Mouse (Mus musculus): ENCODE measurements around the gene Cnga3.

Cnga3 gene

DNA sequence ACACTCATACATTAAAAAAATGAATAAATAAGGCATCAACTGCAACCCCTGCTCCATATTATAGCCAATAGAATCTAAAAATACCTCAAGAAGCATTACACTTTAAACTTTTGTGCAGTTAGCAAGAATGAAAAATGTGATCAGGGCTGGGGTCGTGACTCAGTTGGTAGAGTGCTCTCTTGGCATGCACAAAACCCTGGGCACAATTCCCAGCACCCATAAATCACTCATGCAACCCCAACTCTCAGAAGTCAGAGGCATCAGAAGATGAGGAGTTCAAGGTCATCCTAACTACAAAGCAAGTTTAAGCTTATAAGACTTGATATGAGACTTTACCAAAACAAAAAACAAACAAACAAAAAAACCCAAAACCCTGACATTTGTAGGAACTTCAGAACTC is 73.5 kb downstream of the Cnga3 start:
- DNase-seq (ENCODE audit: low spot score) = no peak

DNA sequence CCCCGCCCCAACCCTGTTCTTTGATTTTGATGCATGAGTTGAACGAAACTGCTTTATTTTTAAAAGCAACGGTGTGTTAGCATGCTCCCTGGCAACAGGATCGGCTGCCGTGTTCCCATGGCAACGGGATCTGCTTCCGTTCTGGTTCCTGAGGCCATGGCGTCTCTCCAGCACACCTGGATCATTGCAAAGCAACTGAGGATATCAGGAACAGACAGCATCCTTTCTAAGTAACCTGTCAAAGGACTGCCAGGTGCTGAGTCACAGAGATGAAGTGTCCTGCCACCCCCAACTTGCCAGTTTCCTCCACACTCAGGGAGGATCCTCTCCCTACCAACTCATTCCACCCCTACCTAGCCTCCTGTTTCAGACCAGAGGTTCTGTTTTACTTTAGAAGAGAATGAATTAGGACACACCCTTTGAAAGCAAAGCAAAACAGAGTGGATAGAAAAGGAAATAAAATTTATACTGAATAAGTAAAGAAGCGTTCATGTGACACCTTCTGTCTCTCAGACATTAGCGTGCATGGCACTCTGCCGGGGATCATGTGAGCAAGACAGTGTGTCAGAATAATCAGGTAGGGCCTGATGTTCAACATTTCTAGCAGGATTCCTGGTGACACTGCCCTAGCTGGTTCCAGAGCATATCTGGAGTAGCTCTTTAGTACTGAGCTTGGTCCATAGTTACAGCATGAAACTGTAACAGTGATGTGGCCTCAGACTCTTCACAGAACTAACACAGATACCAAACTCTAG is 74.1 kb downstream of the Cnga3 start:
- no peak for DNase-seq (ENCODE audit: low spot score)

DNA sequence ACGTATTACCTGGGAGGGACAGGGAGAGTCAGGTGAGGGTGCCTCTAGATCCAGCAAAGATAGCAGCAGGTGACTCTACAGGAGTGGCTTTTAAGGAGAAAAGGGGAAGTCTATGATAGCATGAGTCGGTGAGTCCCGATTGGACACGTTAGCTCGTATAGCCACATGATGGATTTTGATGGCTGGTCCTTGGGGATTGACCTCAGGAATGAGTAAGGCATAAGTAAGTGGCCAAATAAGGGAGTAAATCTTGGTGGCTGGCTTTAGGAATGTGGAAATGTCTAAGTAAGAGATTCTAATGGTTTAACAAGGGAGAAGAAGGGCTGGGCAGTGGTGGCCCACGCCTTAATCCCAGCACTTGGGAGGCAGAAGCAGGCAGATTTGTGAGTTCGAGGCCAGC is 74.7 kb downstream of the Cnga3 start:
- no peak for DNase-seq (ENCODE audit: low spot score)

- DNase-seq (ENCODE audit: low spot score) = no peak
Measured at GRCm38 (mm10) chr1:37296414-37296813, 82.2 kb downstream of the Cnga3 start.

DNA sequence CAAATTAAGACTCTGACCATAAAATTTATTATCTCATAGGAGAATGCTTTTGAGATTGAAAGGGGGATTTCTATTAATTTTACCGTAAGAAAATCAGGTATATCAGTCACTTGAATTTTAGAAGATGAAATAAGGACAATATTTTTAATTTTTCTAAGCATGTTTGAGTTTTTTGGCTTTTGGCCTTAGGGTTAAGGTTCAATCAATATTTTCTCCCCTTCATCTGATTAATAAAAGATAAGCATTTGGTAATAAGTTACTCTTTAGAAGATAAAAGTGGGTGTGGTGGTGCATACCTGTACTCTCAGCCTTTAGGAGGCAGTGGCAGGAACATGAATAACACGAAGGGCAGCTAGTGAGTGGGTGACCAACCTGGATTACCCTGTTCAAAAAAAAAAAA is 84.7 kb downstream of the Cnga3 start:
- DNase-seq (ENCODE audit: low spot score) = no peak

GRCm38 (mm10) chr1:37299540-37300491 is 85.6 kb downstream of the Cnga3 start, which contains the start of gene Inpp4a:
Inpp4a (plus strand) TSS chr1:37299865.
- peak; percentile 94 for DNase-seq (ENCODE audit: low spot score)

DNA sequence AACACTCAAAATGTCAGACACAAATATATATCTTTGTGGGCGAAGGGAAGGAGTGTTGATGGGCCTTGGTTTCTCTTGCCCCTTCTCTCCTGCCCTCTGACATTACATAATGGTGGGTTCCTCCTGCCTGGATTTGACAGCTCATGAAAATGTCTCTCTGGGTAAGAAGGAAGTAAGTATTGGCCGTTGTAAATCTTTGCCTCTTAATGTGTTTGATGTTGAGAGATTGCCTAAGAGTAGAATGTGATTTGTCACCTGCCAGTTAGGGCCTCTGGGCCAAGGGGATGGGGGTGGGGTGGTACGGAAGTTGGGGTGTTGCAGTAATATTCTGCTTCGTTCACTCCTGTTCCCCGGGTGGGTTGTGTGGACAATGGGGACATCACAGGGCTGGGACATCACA is 86.4 kb downstream of the Cnga3 start:
- no peak for DNase-seq (ENCODE audit: low spot score)

GRCm38 (mm10) chr1:37302801-37303200 is 88.6 kb downstream of the Cnga3 start:
- no peak for DNase-seq (ENCODE audit: low spot score)

DNA sequence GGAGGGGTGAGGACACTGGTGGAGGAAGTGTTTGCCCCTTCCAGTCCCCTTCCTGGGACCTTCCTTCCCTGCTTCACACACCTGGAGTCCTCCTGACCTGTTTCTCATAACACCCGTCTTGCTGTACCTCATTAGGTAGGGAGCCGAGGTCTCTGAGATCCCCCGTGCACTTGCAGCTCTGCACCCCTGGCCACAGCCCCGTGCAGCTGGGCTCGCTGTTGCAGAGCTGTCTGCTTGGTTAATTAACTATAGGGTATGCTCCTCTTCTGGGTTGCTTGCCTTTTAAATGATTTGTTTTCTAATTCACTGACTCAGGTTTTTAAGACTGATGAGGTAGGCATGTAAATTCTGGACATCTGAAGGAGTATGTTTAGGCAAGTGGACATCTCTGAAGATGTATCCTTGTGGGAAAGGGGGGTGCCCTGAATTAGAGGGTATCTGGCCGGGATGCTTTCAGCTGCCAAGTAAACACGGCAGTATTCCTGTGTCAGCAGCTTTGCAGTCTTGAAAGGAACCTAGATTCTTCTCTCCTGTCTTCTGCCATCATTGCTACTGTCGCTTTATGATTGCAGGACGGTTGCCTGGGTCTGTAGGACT is 91.6 kb downstream of the Cnga3 start:
- DNase-seq (ENCODE audit: low spot score) = no peak

- DNase-seq (ENCODE audit: low spot score) = no peak
Measured at GRCm38 (mm10) chr1:37307586-37307985, 93.4 kb downstream of the Cnga3 start.

DNA sequence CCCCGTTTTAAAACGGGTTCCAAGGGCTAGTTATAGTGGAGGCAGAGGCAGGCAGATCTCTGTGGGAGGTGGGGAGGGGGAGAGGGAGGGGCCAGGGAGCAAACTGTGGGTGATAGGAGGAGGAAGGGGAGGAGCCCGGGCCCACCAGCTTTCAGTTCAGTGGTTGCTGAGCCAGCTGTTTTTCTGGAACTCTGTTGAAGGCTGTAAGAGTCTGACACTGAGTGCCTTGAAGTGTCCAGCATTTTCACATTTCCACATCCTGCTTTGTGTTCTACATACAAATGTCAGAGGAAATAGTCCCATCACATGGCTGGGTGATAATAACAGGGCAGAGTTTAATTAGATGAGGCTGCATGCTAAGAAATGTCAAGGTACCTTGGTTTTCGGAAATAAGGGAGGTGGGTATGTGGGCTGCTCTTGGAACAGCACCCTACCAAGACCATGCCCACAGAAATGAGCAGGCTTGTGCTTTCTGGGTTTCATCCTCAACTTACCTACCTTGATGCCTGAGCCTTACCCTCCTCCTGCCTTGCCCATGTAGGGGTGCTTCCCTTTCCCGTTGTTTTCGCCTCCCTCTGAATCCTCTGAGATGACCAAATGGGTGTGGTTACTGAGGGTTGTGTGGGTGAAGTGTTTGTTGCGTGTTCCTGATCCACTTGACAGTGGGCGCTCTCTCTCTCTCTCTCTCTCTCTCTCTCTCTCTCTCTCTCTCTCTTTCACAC is 93.9 kb downstream of the Cnga3 start:
- no peak for DNase-seq (ENCODE audit: low spot score)

DNA sequence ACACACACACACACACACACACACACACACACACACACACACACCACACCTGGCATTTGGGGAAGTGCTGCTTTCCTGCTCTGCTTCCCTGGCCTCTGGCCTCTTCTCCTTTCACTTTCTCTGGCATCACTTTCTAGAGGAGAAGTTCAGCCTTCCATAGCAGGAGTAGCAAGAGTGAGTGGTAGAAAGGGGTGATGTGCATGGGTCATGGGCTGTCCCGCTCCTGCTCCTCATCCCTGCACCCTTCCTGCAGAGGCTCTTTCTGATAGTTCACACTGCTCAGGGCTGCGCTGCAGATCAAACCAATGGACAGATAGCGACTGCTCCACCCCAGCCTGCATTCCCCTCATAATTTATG is 94.5 kb downstream of the Cnga3 start:
- DNase-seq (ENCODE audit: low spot score) = no peak

DNA sequence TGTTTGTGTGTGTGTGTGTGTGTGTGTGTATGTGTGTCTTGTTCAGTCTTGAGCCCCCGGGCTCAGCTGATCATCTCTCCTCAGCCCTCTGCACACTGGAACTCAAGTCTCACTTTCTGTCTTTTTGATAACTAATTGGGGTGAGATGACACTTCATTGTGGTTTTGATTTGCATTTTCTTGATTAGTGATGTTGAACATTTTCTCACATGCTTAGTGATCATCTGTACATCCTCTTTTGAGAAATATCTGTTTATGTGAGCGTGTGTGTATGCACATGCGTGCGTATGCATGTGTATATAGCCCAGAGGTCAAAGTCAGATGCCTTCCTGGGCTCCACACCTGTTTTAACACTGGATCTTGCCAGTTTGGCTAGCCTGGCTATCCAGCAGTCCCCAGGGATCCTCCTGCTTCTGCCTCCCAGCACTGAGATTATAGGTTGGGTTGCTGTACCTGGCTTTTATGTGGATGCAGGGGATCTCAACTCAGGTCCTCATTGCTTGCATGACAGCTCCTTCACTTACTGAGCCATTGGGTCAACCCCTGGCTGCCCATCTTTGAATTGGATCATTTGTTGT is 95.8 kb downstream of the Cnga3 start:
- no peak for DNase-seq (ENCODE audit: low spot score)
